Mouse (Mus musculus): Measurements from ENCODE around the gene Gm20830. TPM values are rescaled to one million over a fixed set of nuclear protein-coding genes. Genes with fewer than 3 reads are reported as not detected.
"Not testable (repeated sequence)": the region's sequence is repeated elsewhere in the genome, so short reads cannot be mapped to it uniquely, and the experiment has no call there.

Gene Gm20830
- total RNA-seq (2021) = not detected
- long read RNA-seq = 0 reads

GRCm38 (mm10) chrY:6918182-6918581 lies at the start of gene Gm20830:
Gene Gm20830 (minus strand): TSS chrY:6918282.
- DNase-seq (ENCODE audit: low spot score in 2 of 2) = not testable (repeated sequence)

Other genes starting within 250 kb of the Gm20830 start
- not detected for gene Gm21719, start 235.4 kb downstream of the Gm20830 start, total RNA-seq (2021)

All from layer of hippocampus, adult 18-20 months (tissue).